ENCODE assay signal across 8 mouse cellular contexts in genomic region chr19:56029428-56030281, GRCm38 (mm10).
DNase-seq lines count a peak whose midpoint lies in the region; ATAC-seq and TF ChIP-seq lines count a peak whose summit lies in the region.

No protein-coding gene starts in this region.

- no peaks in the 10 kb centered on the region; a peak in 1 of 4 replicates for H3K4me1 ChIP-seq in heart, embryonic 14.5 days (ENCODE audit: control insufficient read depth in 2 of 2, insufficient read depth in 2 of 2, low read length in 2 of 2)
- H3K4me1 ChIP-seq in stomach, embryonic 14.5 days (ENCODE audit: control insufficient read depth, insufficient read depth, low read length) = peaks cover 13% of the 10 kb centered on the region
- no peaks in the 10 kb centered on the region for H3K4me1 ChIP-seq in thymus, adult 2 months (replicated peaks; ENCODE audit: control insufficient read depth, insufficient read depth, low read length)

- H3K9me3 ChIP-seq in heart, embryonic 14.5 days (ENCODE audit: control insufficient read depth, low read length) = no peaks in the 10 kb centered on the region
- peaks cover 6% of the 10 kb centered on the region; the same call in 1 of the 2 replicates for H3K9me3 ChIP-seq in stomach, embryonic 14.5 days (ENCODE audit: control insufficient read depth, low read depth, low read length)

- intact Hi-C loops in heart, postnatal 25 days (cut with DNase I) = no loop called here

- 0 out of 2 replicates have a peak, but pooled peaks have one; percentile 35 for ATAC-seq in heart, embryonic 14.5 days (ENCODE audit: insufficient number of reproducible peaks, insufficient read depth, low FRiP score, low read depth)
- peak; percentile 53; the same call in 1 of the 2 replicates for ATAC-seq in stomach, embryonic 14.5 days (ENCODE audit: insufficient number of reproducible peaks, insufficient read depth, low FRiP score, low read depth)

- WGBS in heart, embryonic 14.5 days = 49% methylated on average over 21 of the region's 21 CpGs
- 18% methylated on average over 21 of the region's 21 CpGs for WGBS in stomach, embryonic 14.5 days
- 76% methylated on average over 21 of the region's 21 CpGs for WGBS in thymus, adult 2 months

- H3K36me3 ChIP-seq in heart, embryonic 14.5 days (ENCODE audit: control insufficient read depth, insufficient read depth, low read length) = no peaks in the 10 kb centered on the region
- no peaks in the 10 kb centered on the region for H3K36me3 ChIP-seq in stomach, embryonic 14.5 days (ENCODE audit: control insufficient read depth, insufficient read depth, low read length)
- H3K36me3 ChIP-seq in thymus, adult 2 months (ENCODE audit: control insufficient read depth, insufficient read depth, low read length) = no peaks in the 10 kb centered on the region

- H3K4me3 ChIP-seq in heart, embryonic 14.5 days (ENCODE audit: control insufficient read depth in 1 of 2, insufficient read depth in 1 of 2, low read depth in 1 of 2, low read length in 2 of 2) = no peak overlapping the region
- H3K4me3 ChIP-seq in stomach, embryonic 14.5 days (ENCODE audit: low read depth, low read length) = no peak overlapping the region
- H3K4me3 ChIP-seq in thymus, adult 2 months (ENCODE audit: control insufficient read depth, insufficient read depth, low read length) = no peak overlapping the region

- H3K4me2 ChIP-seq in heart, embryonic 14.5 days (ENCODE audit: low read length) = no peak overlapping the region
- H3K4me2 ChIP-seq in stomach, embryonic 14.5 days (replicated peaks; ENCODE audit: low read depth, low read length) = no peak overlapping the region

- no peak for DNase-seq in heart, postnatal 25 days (ENCODE audit: low spot score)
- DNase-seq in cerebellum, postnatal 36 days = peak; percentile 3 to 17
- peak; percentile 45 to 75 for DNase-seq in frontal cortex, postnatal 36 days (ENCODE audit: low spot score in 2 of 2)
- peak; percentile 72 for DNase-seq in layer of hippocampus, adult 11-12 months (ENCODE audit: low spot score)
- peak; percentile 15 to 37 for DNase-seq in lung, postnatal 4 days
- no peak for DNase-seq in thymus, adult 2 months

- TF ChIP-seq POLR2A in thymus, adult 2 months (IDR thresholded peaks at IDR 0.05; ENCODE audit: control insufficient read depth, extremely low read depth, insufficient read depth, low read length, poor library complexity) = no peak

- no peaks in the 10 kb centered on the region for H3K27me3 ChIP-seq in heart, embryonic 14.5 days (ENCODE audit: control insufficient read depth, insufficient read depth, low read length)
- H3K27me3 ChIP-seq in stomach, embryonic 14.5 days (ENCODE audit: control insufficient read depth, insufficient read depth, low read length) = no peaks in the 10 kb centered on the region
- H3K27me3 ChIP-seq in thymus, adult 2 months (ENCODE audit: control insufficient read depth, insufficient read depth, low read length) = no peaks in the 10 kb centered on the region

- no peak for TF ChIP-seq CTCF in thymus, adult 2 months (IDR thresholded peaks at IDR 0.05; ENCODE audit: borderline replicate concordance, control insufficient read depth, extremely low read depth, insufficient read depth, low read length, poor library complexity)

- H3K27ac ChIP-seq in heart, embryonic 14.5 days (replicated peaks in 1 of 2; ENCODE audit: control insufficient read depth in 1 of 2, insufficient read depth in 1 of 2, low read depth in 2 of 2, low read length in 2 of 2) = no peak overlapping the region; a peak in 1 of 4 replicates
- peak overlapping the region; percentile 74; the same call in 1 of the 2 replicates for H3K27ac ChIP-seq in stomach, embryonic 14.5 days (ENCODE audit: low read length)
- no peak overlapping the region for H3K27ac ChIP-seq in thymus, adult 2 months (ENCODE audit: control insufficient read depth, insufficient read depth, low read length)

- no peak overlapping the region for H3K9ac ChIP-seq in heart, embryonic 14.5 days (ENCODE audit: low read length)
- H3K9ac ChIP-seq in stomach, embryonic 14.5 days (replicated peaks; ENCODE audit: low read depth, low read length) = no peak overlapping the region

Comparison
In these comparisons a context has a peak if more than half of its experiments do, and no peak if none do; other contexts are left out.
1. DNase-seq: peak in cerebellum, postnatal 36 days (2 of 2), frontal cortex, postnatal 36 days (2 of 2), layer of hippocampus, adult 11-12 months (single experiment) and lung, postnatal 4 days (2 of 2); none in heart, postnatal 25 days (single experiment) and thymus, adult 2 months (single experiment).